Mouse (Mus musculus) layer of hippocampus, postnatal 14 days (tissue): ENCODE measurements around the gene Nhlrc4. TPM values are rescaled to one million over a fixed set of nuclear protein-coding genes. Genes with fewer than 3 reads are reported as not detected.

ENCODE experiments used
- total RNA-seq, 2 experiments: library from RNA; stranded (reverse); gene quantifications; 2 replicates each; pipeline ENCODE4 v1.2.3; 2021

The Nhlrc4 gene
- total RNA-seq, 2 experiments from 2014 or later = not detected

Other genes with a start within 250 kb of the Nhlrc4 start
- gene Gng13, start 227.8 kb downstream of the Nhlrc4 start, total RNA-seq = 100 to 1,000 TPM in 1 of 2 experiments, 10 to 100 TPM in 1; 78.0 to 103 TPM
- gene Chtf18, start 217.5 kb downstream of the Nhlrc4 start, total RNA-seq = 1 to 10 TPM; 3.1 to 3.3 TPM
- 10 to 100 TPM; 29.9 to 32.8 TPM for gene Rpusd1, start 217.3 kb downstream of the Nhlrc4 start, total RNA-seq
- under 1 TPM in 1 of 2 experiments, not detected in 1; 0.12 TPM for gene Mslnl, start 208.9 kb downstream of the Nhlrc4 start, total RNA-seq
- gene Msln, start 190.6 kb downstream of the Nhlrc4 start, total RNA-seq = 1 to 10 TPM; 1.2 to 1.8 TPM
- 10 to 100 TPM; 27.6 to 35.3 TPM for gene Narfl, start 171.2 kb downstream of the Nhlrc4 start, total RNA-seq
- 100 to 1,000 TPM; 125 to 128 TPM for gene Haghl, start 159.3 kb downstream of the Nhlrc4 start, total RNA-seq
- gene Ccdc78, start 158.4 kb downstream of the Nhlrc4 start, total RNA-seq = under 1 TPM in 1 of 2 experiments, not detected in 1; 0.30 TPM
- 10 to 100 TPM; 80.2 to 80.3 TPM for gene Fam173a, start 152.1 kb downstream of the Nhlrc4 start, total RNA-seq
- gene AC134908.4, start 149.3 kb downstream of the Nhlrc4 start, total RNA-seq = not detected
- gene Metrn, start 147.8 kb downstream of the Nhlrc4 start, total RNA-seq = 10 to 100 TPM; 82.0 to 86.9 TPM
- 100 to 1,000 TPM; 414 to 418 TPM for gene Fbxl16, start 135.9 kb downstream of the Nhlrc4 start, total RNA-seq
- 10 to 100 TPM; 21.7 to 23.4 TPM for gene Wdr24, start 121.3 kb downstream of the Nhlrc4 start, total RNA-seq
- 10 to 100 TPM; 64.3 to 65.0 TPM for gene Jmjd8, start 116.1 kb downstream of the Nhlrc4 start, total RNA-seq
- 100 to 1,000 TPM; 155 to 157 TPM for gene Stub1, start 111.6 kb downstream of the Nhlrc4 start, total RNA-seq
- 10 to 100 TPM; 84.4 to 97.5 TPM for gene Rhbdl1, start 107.7 kb downstream of the Nhlrc4 start, total RNA-seq
- 10 to 100 TPM; 26.7 to 31.1 TPM for gene Gm20683, start 103.2 kb downstream of the Nhlrc4 start, total RNA-seq
- gene Rhot2, start 100.1 kb downstream of the Nhlrc4 start, total RNA-seq = 10 to 100 TPM; 95.6 to 97.8 TPM
- 10 to 100 TPM; 24.0 to 25.8 TPM for gene Wdr90, start 83.5 kb downstream of the Nhlrc4 start, total RNA-seq
- gene Mcrip2, start 76.2 kb downstream of the Nhlrc4 start, total RNA-seq = 10 to 100 TPM; 29.2 to 39.0 TPM
- 10 to 100 TPM; 39.3 to 44.7 TPM for gene Mettl26, start 69.9 kb downstream of the Nhlrc4 start, total RNA-seq
- 1 to 10 TPM; 1.8 to 2.3 TPM for gene Wfikkn1, start 64.1 kb downstream of the Nhlrc4 start, total RNA-seq
- 10 to 100 TPM; 48.6 to 52.2 TPM for gene Rab40c, start 25.2 kb downstream of the Nhlrc4 start, total RNA-seq
- 100 to 1,000 TPM; 160 to 168 TPM for gene Pigq, start within 50 bp of the Nhlrc4 start, total RNA-seq
- gene A930017K11Rik, start 7.6 kb upstream of the Nhlrc4 start, total RNA-seq = under 1 TPM in 1 of 2 experiments, not detected in 1; 0.14 TPM
- 10 to 100 TPM; 44.4 to 46.2 TPM for gene Capn15, start 40.8 kb upstream of the Nhlrc4 start, total RNA-seq
- 10 to 100 TPM; 82.3 to 85.1 TPM for gene Rab11fip3, start 124.6 kb upstream of the Nhlrc4 start, total RNA-seq
- gene Decr2, start 145.4 kb upstream of the Nhlrc4 start, total RNA-seq = 10 to 100 TPM; 23.6 to 24.2 TPM
- gene Nme4, start 150.6 kb upstream of the Nhlrc4 start, total RNA-seq = 1 to 10 TPM; 2.4 to 4.2 TPM
- gene Tmem8, start 168.3 kb upstream of the Nhlrc4 start, total RNA-seq = 10 to 100 TPM; 11.0 to 11.3 TPM
- gene Mrpl28, start 178.5 kb upstream of the Nhlrc4 start, total RNA-seq = 10 to 100 TPM; 70.6 to 71.1 TPM
- 10 to 100 TPM; 22.2 to 23.3 TPM for gene Axin1, start 193.7 kb upstream of the Nhlrc4 start, total RNA-seq